Mouse (Mus musculus) heart, postnatal 36 days (tissue): ENCODE results near the gene Pkn1. TPM values are rescaled to one million over a fixed set of nuclear protein-coding genes. Genes with fewer than 3 reads are reported as not detected.
A peak's percentile ranks its signal among the peaks of the same experiment; 100 is the strongest.

Experiments used
- DNase-seq, 2 experiments: peaks; one replicate each; pipeline ENCODE4 v3.0.0; 2021 to 2022
- intact Hi-C: fragments of 180-260 bp; cut with DNase I; formaldehyde crosslinking; loops from one replicate; pipeline ENCODE4 v1.15.1; 2025
- total RNA-seq, 2 experiments: library from RNA; stranded (reverse); gene quantifications; 2 replicates each; pipeline ENCODE4 v1.2.3; 2021

The Pkn1 gene
- total RNA-seq, 2 experiments from 2014 or later, result 53.7 to 62.4 TPM

DNA sequence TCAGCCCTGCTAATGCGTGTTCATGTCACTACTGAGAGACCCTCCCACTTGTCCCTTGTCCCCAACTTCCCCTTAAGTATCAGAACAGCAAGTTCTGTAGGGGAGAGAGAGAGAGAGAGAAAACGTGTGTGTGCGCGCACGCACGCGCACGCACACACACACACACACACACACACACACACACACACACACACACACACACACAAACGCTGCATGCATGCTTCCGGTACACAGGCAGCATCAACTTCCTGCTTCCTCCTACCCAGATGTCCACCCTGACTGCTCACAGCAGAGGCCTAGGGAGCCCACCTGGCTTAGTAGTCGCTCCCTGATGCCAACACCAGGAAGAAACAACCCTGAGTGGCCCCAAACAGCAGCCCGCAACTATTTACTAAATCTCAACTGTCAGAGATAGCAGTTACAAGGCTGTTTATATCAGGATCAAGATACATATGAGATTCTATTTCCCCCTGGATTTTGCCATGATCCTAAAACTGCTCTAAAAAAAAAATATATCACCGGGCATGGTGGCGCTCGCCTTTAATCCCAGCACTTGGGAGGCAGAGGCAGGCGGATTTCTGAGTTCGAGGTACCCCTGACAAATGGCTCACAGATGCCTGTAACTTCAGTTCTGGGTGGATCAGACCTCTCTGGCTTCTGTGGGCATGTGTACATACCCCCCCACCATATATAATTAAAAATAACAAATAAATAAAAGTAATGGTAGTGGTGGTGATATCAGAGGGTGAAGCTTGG, 3.5 kb downstream of the Pkn1 start:
- DNase-seq, result peak; percentile 28 to 29
- intact Hi-C loops, result no loop called here

DNA sequence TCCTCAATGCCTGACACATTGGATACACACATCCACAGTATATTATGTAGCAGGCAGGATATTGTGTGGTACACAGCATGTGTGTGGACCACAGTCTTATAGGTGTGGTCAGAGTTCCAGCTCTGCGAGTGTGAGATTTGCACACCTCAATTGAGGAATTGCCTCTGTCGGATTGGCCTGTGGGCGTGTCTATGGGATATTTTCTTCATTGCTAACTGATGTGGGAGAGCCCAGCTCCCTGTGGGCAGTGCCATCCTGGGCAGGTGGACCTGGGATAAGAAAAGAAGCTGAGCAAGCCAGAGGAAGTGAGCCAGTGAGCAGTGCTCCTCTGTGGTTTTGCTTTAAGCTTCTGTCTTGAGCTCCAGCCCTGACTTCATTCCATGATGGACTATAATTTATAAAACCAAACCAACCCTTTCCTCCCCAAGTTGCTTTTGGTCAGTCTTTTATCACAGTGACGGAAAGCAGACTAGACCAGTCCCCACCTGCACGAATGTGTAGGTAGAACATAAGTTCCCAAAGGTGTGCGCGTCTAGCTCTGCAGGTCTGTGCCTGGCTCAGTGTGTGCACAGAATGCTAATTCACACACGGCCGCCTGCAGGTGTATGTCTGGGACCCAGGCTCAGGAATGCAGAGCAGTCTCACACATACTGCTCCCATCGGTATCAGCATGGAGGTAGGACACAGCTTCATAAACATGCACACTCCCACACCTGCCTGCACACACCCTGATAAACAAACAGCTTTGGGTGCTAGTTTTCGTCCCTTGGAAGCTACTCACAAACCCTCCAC, 4.4 kb downstream of the Pkn1 start:
- intact Hi-C loops, result no loop called here

GRCm38 (mm10) chr8:83693609-83694236, 5.3 kb downstream of the Pkn1 start:
- peak; percentile 36 to 39 for DNase-seq
- intact Hi-C loops, result no loop called here

More for the DNA sequence above, 4.4 kb downstream of the Pkn1 start:
- no peak for DNase-seq

GRCm38 (mm10) chr8:83689264-83689663, 9.7 kb downstream of the Pkn1 start:
- intact Hi-C loops, result no loop called here
- DNase-seq, result no peak

- DNase-seq, result no peak
- intact Hi-C loops, result no loop called here
Measured at GRCm38 (mm10) chr8:83684517-83684916, 14.5 kb downstream of the Pkn1 start.

- intact Hi-C loops, result no loop called here
- DNase-seq, result no peak
Measured at GRCm38 (mm10) chr8:83681099-83681498, 17.9 kb downstream of the Pkn1 start.

DNA sequence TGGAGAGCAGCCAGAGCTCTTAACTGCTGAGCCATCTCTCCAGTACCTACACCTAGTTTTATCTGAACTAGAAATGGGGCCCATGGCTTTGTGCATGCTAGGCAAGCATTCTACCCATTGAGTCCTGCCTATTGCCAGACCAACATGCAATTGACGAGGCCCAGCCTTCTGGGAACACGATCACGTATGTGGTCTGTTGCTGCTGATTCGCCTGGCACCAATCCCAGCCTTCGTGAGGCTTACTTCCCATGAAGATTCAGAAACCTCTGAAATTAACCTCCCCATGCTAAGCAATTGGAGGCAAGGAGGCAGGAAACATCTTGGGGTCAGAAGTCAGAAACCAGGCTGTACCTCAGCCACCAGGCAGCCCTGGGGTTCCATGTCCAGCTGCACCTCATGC, 18.4 kb downstream of the Pkn1 start:
- intact Hi-C loops, result no loop called here
- DNase-seq, result no peak

GRCm38 (mm10) chr8:83679866-83680265, 19.1 kb downstream of the Pkn1 start:
- intact Hi-C loops, result no loop called here
- no peak for DNase-seq

- no peak for DNase-seq
- intact Hi-C loops, result no loop called here
Measured at GRCm38 (mm10) chr8:83674497-83674896, 24.5 kb downstream of the Pkn1 start.

DNA sequence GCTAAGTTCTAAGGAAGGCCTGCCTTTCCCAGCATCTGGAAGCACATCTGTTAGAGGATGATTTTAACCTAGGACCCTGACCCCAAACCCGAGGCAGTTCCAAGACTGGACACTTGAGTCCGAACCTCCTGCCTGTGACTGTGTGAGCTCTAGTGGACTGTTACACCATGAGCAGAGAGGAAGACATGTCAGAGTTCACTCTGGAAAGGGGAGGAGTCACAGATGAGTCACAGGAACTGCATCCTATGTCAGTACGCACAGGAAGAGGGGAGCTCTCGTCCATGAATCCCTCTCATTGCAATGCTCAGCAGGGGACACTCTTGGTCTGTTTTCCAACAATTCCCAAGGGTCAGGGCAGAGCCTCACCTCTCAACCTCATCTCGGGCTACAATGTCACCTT, 26.0 kb downstream of the Pkn1 start:
- intact Hi-C loops, result no loop called here
- no peak for DNase-seq

DNA sequence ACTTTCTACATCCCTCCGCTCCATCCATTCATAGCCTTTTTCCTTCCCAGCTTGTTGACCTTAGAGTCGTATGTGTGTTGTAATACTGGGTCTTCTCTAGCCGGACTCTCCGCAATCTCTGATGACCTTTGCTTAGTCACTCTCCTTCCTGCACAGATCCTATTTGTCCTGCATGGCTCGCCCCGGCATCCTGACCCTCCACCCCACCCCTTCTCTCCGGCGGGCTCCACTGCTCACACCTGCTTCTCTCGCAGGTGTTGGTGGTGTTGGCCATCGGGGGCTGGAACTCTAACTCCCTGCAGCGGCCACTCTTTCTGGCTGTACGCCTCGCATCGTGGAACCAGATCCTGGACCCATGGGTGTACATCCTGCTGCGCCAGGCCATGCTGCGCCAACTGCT, 30.0 kb downstream of the Pkn1 start:
- DNase-seq, result no peak

DNA sequence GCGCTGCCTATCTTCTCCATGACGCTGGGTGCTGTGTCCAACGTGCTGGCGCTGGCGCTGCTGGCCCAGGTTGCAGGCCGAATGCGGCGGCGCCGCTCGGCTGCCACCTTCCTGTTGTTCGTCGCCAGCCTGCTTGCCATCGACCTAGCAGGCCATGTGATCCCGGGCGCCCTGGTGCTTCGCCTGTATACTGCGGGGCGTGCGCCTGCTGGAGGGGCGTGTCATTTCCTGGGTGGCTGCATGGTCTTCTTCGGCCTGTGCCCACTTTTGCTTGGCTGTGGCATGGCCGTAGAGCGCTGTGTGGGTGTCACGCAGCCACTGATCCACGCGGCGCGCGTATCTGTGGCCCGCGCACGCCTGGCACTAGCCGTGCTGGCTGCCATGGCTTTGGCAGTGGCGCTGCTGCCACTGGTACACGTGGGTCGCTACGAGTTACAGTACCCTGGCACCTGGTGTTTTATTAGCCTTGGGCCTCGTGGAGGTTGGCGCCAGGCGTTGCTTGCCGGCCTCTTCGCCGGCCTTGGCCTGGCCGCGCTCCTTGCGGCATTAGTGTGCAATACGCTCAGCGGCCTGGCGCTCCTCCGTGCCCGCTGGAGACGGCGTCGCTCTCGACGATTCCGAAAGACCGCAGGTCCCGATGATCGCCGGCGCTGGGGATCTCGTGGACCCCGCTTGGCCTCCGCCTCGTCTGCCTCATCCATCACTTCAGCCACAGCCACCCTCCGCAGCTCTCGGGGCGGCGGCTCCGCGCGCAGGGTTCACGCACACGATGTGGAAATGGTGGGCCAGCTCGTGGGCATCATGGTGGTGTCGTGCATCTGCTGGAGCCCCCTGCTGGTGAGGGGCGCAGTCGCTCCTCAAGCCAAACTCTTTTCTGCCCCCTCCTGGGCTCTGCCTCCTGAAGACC, 30.7 kb downstream of the Pkn1 start:
- intact Hi-C loops, result no loop called here
- DNase-seq, result peak in 1 of 2 experiments; percentile 46

More for the DNA sequence above, 30.0 kb downstream of the Pkn1 start:
- intact Hi-C loops, result no loop called here

GRCm38 (mm10) chr8:83667526-83667925, 31.5 kb downstream of the Pkn1 start:
- intact Hi-C loops, result loop anchor here (2.0 kb wide), 1 partner anchor 23 kb away; no protein-coding TSS in a partner anchor
- no peak for DNase-seq

DNA sequence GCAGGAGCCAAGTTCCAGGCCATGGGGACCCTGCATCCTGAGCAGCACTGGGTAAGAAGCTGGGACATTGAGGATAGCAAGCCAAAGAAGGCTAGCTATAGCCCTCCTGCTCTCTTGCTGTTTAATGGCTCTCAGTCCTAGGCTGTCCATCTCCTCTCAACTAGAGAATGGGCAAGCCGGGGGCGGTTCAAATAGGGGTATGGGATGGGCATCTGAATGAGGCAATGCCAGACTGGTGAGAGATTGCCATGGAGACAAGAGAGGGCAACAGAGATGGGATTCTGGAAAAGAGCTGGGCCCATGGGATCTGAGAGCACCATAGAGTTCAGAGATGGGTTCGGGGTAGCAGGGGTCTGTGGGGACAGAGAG, 32.1 kb downstream of the Pkn1 start:
- no peak for DNase-seq
- intact Hi-C loops, result loop anchor here (2.0 kb wide), 1 partner anchor 24 kb away; no protein-coding TSS in a partner anchor

- DNase-seq, result peak; percentile 67 to 73
- intact Hi-C loops, result loop anchor here (2.0 kb wide), 1 partner anchor 25 kb away; no protein-coding TSS in a partner anchor
Measured at GRCm38 (mm10) chr8:83665969-83666865, 32.8 kb downstream of the Pkn1 start, which contains the start of gene Ptger1. Gene Ptger1, plus strand, starts transcription at chr8:83666678.

- no peak for DNase-seq
- intact Hi-C loops, result no loop called here
Measured at GRCm38 (mm10) chr8:83664931-83665625, 33.9 kb downstream of the Pkn1 start.

DNA sequence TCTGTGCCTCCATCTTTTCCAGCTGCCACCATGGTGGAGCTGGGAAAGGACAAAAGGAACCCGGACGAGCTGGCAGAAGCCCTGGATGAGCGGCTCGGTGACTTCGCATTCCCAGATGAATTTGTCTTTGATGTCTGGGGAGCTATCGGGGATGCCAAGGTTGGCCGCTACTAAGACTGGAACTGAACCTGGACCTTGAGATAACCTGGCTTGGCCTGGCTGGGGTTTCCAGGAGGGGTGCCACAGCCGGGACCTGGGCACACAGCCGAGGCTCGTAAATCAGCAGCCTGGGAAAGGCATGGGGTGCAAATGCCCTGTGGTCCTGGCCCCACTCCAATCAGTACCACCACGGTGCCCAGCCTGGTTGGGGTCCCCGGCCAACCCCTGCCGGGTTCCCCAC, 34.9 kb downstream of the Pkn1 start:
- DNase-seq, result no peak
- intact Hi-C loops, result no loop called here

DNA sequence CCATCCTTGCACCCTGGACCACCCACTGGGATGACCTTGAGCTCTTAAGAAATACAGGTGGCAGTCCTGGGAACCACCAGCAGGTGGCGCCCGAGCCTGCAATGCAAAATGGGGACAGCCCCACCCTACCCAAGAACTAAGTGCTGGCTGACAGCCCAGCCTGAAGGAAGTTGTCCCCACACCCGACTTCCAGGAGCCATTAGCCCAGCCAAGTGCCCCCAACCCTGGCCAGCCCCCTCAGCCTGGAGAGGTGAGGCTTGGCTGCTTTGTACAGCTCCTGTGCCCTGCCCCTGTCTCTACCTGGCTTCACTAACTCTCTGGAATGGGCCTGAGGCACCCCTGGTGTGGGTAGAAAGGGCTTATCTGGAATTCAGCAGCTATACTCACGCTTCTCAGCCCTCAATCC, 36.6 kb downstream of the Pkn1 start:
- DNase-seq, result peak; percentile 92 to 96
- intact Hi-C loops, result loop anchor here (2.0 kb wide), 2 partner anchors 58 to 232 kb away; no protein-coding TSS in a partner anchor
